Mouse (Mus musculus) heart, postnatal 0 days (tissue): ENCODE measurements around the gene Irf2bpl. TPM values are rescaled to one million over a fixed set of nuclear protein-coding genes. Genes with fewer than 3 reads are reported as not detected.
A peak's percentile ranks its signal among the peaks of the same experiment; 100 is the strongest.

Experiments used
- ATAC-seq: fragments of 200-750 bp; cut with Nextera tagmentation; 2 replicates; pipeline ENCODE4 v1.8.0; 2017; ENCODE audit warnings: low read depth, moderate number of reproducible peaks, moderate library complexity; ENCODE audit not compliant: insufficient read depth
- DNase-seq: peaks from one replicate; pipeline ENCODE4 v3.0.0-alpha.2; 2016; ENCODE audit warnings: low spot score
- H3K27ac ChIP-seq: fragments of 300-500 bp; sonication (generic); 2 replicates; pipeline ENCODE4 v1.5.1; 2014; ENCODE audit warnings: low read depth, mild to moderate bottlenecking
- H3K27me3 ChIP-seq: fragments of 300-500 bp; sonication (generic); 2 replicates; pipeline ENCODE4 v1.6.1; 2014; ENCODE audit warnings: low read length, mixed read lengths; ENCODE audit not compliant: control insufficient read depth, insufficient read depth
- H3K36me3 ChIP-seq: fragments of 300-500 bp; sonication (generic); replicated peaks from 2 replicates; pipeline ENCODE4 v1.6.1; 2014; ENCODE audit warnings: low read length, mixed read lengths; ENCODE audit not compliant: control insufficient read depth, insufficient read depth
- H3K4me1 ChIP-seq: fragments of 300-500 bp; sonication (generic); 2 replicates; pipeline ENCODE4 v1.6.1; 2014; ENCODE audit warnings: antibody characterized with exemption; ENCODE audit not compliant: control insufficient read depth, insufficient read depth
- H3K4me2 ChIP-seq: fragments of 300-500 bp; sonication (generic); 2 replicates; pipeline ENCODE4 v1.6.1; 2014; ENCODE audit warnings: low read depth, mild to moderate bottlenecking, low read length, moderate library complexity
- H3K4me3 ChIP-seq: fragments of 300-500 bp; sonication (generic); 2 replicates; pipeline ENCODE4 v1.5.1; 2014; ENCODE audit warnings: low read depth, low read length
- H3K9ac ChIP-seq: fragments of 300-500 bp; sonication (generic); replicated peaks from 2 replicates; pipeline ENCODE4 v1.6.1; 2014; ENCODE audit warnings: low read depth, low read length, mixed read lengths
- H3K9me3 ChIP-seq: fragments of 300-500 bp; sonication (generic); replicated peaks from 2 replicates; pipeline ENCODE4 v1.6.1; 2016; ENCODE audit warnings: low read length; ENCODE audit not compliant: control insufficient read depth
- CTCF ChIP-seq: IDR thresholded peaks from 2 replicates; pipeline ENCODE4 v1.5.1; 2016; ENCODE audit warnings: antibody characterized with exemption, control low read depth, low read depth
- EP300 ChIP-seq: IDR thresholded peaks from 2 replicates; pipeline ENCODE4 v1.6.1; 2016; ENCODE audit warnings: antibody characterized with exemption, low read depth
- WGBS: fragments of 180-500 bp; shearing (Covaris S2); extraction: QIAGEN DNeasy Blood & Tissue Kit; methylation state at CpG from one replicate; pipeline ENCODE4 v1.1.7; 2014; 5-methylcytosine and 5-hydroxymethylcytosine counted together
- polyA plus RNA-seq: library from polyadenylated mRNA; unstranded; fragments of >200 nt; fragmentation: Nextera tagmentation; extraction: Ambion mirVana; gene quantifications from 2 replicates; pipeline ENCODE4 v1.2.1, GENCODE M21; 2015
- total RNA-seq: library from RNA; depleted of rRNA; stranded (reverse); fragments of >200 nt; gene quantifications from 2 replicates; pipeline ENCODE4 v1.2.3, GENCODE M21; 2014; ENCODE audit warnings: low replicate concordance

The Irf2bpl gene
- total and polyA plus RNA-seq, 2 experiments from 2014 or later, result 30.0 to 74.0 TPM

- Histone ChIP-seq H3K4me3 (no peak overlapping the region), H3K4me1 (peaks cover 36% of the 10 kb centered on the region), H3K27ac (no peak overlapping the region), H3K36me3 (no peaks in the 10 kb centered on the region), H3K9me3 (no peaks in the 10 kb centered on the region), H3K4me2 (no peak overlapping the region), H3K9ac (no peak overlapping the region), H3K27me3 (no peaks in the 10 kb centered on the region)
- no peak for DNase-seq
- no peak for ATAC-seq
- 98% methylated on average over 4 of the region's 4 CpGs for WGBS
- no peak for TF ChIP-seq EP300
- TF ChIP-seq CTCF, result no peak
These were observed 26.1 kb downstream of the Irf2bpl start for GRCm38 (mm10) chr12:86858498-86858897.

- 46% methylated on average over 7 of the region's 8 CpGs for WGBS
- H3K27me3 ChIP-seq, result no peaks in the 10 kb centered on the region
- ATAC-seq (no peak), DNase-seq (no peak)
- H3K9ac ChIP-seq, result no peak overlapping the region
- no peak overlapping the region for H3K4me2 ChIP-seq
- no peaks in the 10 kb centered on the region for H3K36me3 ChIP-seq
- peaks cover 36% of the 10 kb centered on the region for H3K4me1 ChIP-seq
- TF ChIP-seq EP300, result no peak
- no peak for TF ChIP-seq CTCF
- H3K4me3 ChIP-seq, result no peak overlapping the region
- H3K27ac ChIP-seq, result peak overlapping the region; percentile 32; the same call in 1 of the 2 replicates
- H3K9me3 ChIP-seq, result no peaks in the 10 kb centered on the region
These were observed 27.3 kb downstream of the Irf2bpl start for GRCm38 (mm10) chr12:86857290-86857689.

DNA sequence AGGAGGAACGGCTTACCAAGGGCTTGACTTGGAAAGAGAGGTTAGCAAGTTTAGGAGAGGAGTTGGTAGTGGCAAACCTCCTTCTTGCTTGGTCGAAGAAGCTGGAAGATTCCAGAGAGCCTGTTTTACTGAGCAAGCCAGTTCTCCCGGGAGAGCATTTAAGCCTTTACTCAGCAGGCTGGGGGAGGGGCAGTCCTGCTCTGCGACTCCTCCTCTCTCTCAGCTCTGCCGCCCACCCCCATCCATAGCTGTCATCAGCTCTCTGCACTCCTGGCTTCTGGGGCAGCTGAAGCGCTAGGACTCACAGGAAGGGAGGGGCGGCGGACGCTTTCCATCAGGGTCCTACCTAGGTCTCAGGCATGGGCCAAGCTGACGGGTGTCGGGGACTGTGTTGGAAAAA is 28.9 kb downstream of the Irf2bpl start:
- TF ChIP-seq CTCF, result no peak
- no peak for TF ChIP-seq EP300
- no peak overlapping the region; the same call in 1 of the 2 replicates for H3K4me3 ChIP-seq
- ATAC-seq, result peak; percentile 88

GRCm38 (mm10) chr12:86853516-86853915 is 31.1 kb downstream of the Irf2bpl start:
- Histone ChIP-seq H3K36me3 (no peaks in the 10 kb centered on the region), H3K9ac (no peak overlapping the region), H3K4me3 (no peak overlapping the region), H3K4me1 (peaks cover 20% of the 10 kb centered on the region), H3K4me2 (no peak overlapping the region), H3K27me3 (no peaks in the 10 kb centered on the region), H3K27ac (no peak overlapping the region), H3K9me3 (no peaks in the 10 kb centered on the region)
- WGBS, result 22% methylated on average over 1 of the region's 1 CpGs
- TF ChIP-seq CTCF (no peak), EP300 (no peak)
- DNase-seq (no peak), ATAC-seq (no peak)

More for the DNA sequence above, 28.9 kb downstream of the Irf2bpl start:
- Histone ChIP-seq H3K4me2 (peak overlapping the region; percentile 37), H3K9me3 (no peaks in the 10 kb centered on the region), H3K4me1 (peaks cover 35% of the 10 kb centered on the region), H3K36me3 (no peaks in the 10 kb centered on the region), H3K27ac (peak overlapping the region; percentile 44; the same call in 1 of the 2 replicates), H3K27me3 (no peaks in the 10 kb centered on the region), H3K9ac (0 out of 2 replicates have a peak overlapping the region, but pooled peaks have one; percentile 7)
- peak; percentile 88 for DNase-seq
- WGBS, result 8% methylated on average over 11 of the region's 11 CpGs

- H3K4me1 ChIP-seq, result peaks cover 8% of the 10 kb centered on the region
- no peak for TF ChIP-seq EP300
- TF ChIP-seq CTCF, result no peak
- H3K36me3 ChIP-seq, result no peaks in the 10 kb centered on the region
These were observed 33.3 kb downstream of the Irf2bpl start for GRCm38 (mm10) chr12:86851313-86851712.

DNA sequence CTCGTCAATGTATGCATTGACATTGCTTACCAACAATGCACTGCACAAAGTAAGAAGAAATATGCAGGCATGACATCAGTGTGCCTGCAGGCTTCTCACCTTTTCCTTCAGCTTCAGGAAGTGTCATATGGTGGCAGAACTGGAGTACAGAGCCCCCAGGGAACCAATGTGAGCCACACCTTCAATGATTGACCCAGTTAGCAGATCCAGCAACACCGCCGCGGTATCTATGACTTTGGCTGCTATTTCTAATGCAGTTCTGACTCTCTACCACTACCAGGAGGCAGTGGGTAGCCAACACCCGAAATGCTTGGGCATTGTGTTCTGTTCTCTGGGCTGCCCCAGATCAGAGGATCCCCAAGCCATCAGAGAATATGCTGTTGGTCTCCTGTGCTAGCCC is 33.9 kb downstream of the Irf2bpl start:
- Histone ChIP-seq H3K9me3 (no peaks in the 10 kb centered on the region), H3K4me2 (no peak overlapping the region), H3K9ac (no peak overlapping the region), H3K27ac (no peak overlapping the region), H3K4me1 (peaks cover 5% of the 10 kb centered on the region; the same call in 1 of the 2 replicates), H3K4me3 (no peak overlapping the region), H3K27me3 (no peaks in the 10 kb centered on the region), H3K36me3 (no peaks in the 10 kb centered on the region)
- TF ChIP-seq EP300, result no peak
- no peak for TF ChIP-seq CTCF
- ATAC-seq, result no peak
- no peak for DNase-seq
- 84% methylated on average over 5 of the region's 5 CpGs for whole genome bisulfite sequencing

More at GRCm38 (mm10) chr12:86851313-86851712, 33.3 kb downstream of the Irf2bpl start:
- ATAC-seq (no peak), DNase-seq (no peak)
- Histone ChIP-seq H3K4me2 (no peak overlapping the region), H3K27me3 (no peaks in the 10 kb centered on the region), H3K9me3 (no peaks in the 10 kb centered on the region), H3K9ac (no peak overlapping the region), H3K4me3 (no peak overlapping the region), H3K27ac (no peak overlapping the region)
